Mouse (Mus musculus): ENCODE results near the gene Scmh1. TPM values are rescaled to one million over a fixed set of nuclear protein-coding genes. Genes with fewer than 3 reads are reported as not detected.

The Scmh1 gene
- polyA plus RNA-seq (2017; shearing (Covaris generic)), result 15.6 TPM

GRCm38 (mm10) chr4:120405144-120405805 lies at the start of gene Scmh1:
Scmh1 (plus strand) TSS chr4:120405281.

GRCm38 (mm10) chr4:120531986-120532385 lies 126.9 kb downstream of the Scmh1 start, which contains the start of gene Slfnl1:
Slfnl1 (plus strand) TSS chr4:120532231.

GRCm38 (mm10) chr4:120569486-120570437 lies 164.7 kb downstream of the Scmh1 start, which contains the start of gene Ctps:
Ctps (minus strand) TSS chr4:120570276.

Other genes starting within 250 kb of the Scmh1 start
- not detected for gene Edn2, start 244.1 kb upstream of the Scmh1 start, polyA plus RNA-seq (2017; shearing (Covaris generic))
- not detected for gene Foxo6, start 117.9 kb upstream of the Scmh1 start, polyA plus RNA-seq (2017; shearing (Covaris generic))
- not detected for gene Slfnl1, start 127.0 kb downstream of the Scmh1 start, polyA plus RNA-seq (2017; shearing (Covaris generic))
- gene Ctps, start 165.0 kb downstream of the Scmh1 start, polyA plus RNA-seq (2017; shearing (Covaris generic)), result 25.8 TPM
- not detected for gene Gm8439, start 183.5 kb downstream of the Scmh1 start, polyA plus RNA-seq (2017; shearing (Covaris generic))